Mouse (Mus musculus): ENCODE data around the gene Dtx3. TPM values are rescaled to one million over a fixed set of nuclear protein-coding genes. Genes with fewer than 3 reads are reported as not detected.
A peak's percentile ranks its signal among the peaks of the same experiment; 100 is the strongest.

The Dtx3 gene
- polyA plus RNA-seq, 1 experiment from 2014 or later: 204 TPM

DNA sequence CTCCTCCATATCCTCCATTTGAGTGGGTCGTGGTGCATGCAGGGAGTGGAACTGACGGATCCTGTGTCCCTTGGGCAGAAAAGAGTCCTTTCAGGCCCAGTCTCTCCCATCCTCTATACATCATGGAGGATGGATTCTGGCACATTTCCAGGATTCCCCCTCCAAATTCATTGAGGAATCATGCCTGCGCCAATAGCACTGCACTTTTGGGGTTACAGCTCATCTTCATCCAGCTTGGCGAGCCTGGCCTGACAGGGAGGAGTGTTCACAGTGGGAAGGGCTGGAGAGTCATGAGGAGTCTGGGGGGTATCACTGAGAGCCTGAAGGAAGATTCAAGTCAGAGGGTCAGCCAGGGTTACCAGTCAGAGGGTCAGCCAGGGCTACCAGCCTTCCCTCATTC, 12.9 kb downstream of the Dtx3 start:
- Histone ChIP-seq H3K27ac (replicated peaks) (no peak overlapping the region), H3K36me3 (peaks cover 17% of the 10 kb centered on the region), H3K9me3 (peaks cover 3% of the 10 kb centered on the region; the same call in 1 of the 2 replicates), H3K4me3 (no peak overlapping the region), H3K4me2 (replicated peaks) (no peak overlapping the region), H3K4me1 (peaks cover 52% of the 10 kb centered on the region), H3K9ac (replicated peaks) (no peak overlapping the region), H3K27me3 (peaks cover 75% of the 10 kb centered on the region)
- ATAC-seq (ENCODE audit: low FRiP score, low read depth): no peak
- WGBS: 91% methylated on average over 4 of the region's 4 CpGs

DNA sequence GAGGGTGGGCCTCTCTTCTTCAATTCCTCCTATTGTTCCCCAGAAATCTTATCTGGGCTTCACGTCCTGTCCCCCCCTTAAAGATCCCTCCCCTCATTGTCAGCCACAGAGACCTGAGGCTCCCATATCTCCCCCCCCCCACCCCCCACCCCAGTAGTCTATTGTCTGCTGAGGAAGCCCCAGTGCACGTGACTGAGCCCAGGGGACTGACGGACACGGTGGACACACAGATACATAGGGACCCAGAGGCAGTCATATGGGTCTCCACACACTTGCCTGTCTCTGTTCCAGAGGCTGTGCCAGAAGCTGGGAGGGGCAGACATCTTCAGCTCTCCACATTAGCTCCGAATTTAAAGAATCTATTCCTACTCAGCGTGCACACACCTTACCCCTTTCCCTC, 14.0 kb downstream of the Dtx3 start:
- Histone ChIP-seq H3K27ac (replicated peaks) (no peak overlapping the region), H3K4me2 (replicated peaks) (no peak overlapping the region), H3K9ac (replicated peaks) (no peak overlapping the region), H3K4me1 (peaks cover 45% of the 10 kb centered on the region), H3K36me3 (peaks cover 15% of the 10 kb centered on the region), H3K27me3 (peaks cover 86% of the 10 kb centered on the region), H3K4me3 (no peak overlapping the region), H3K9me3 (no peaks in the 10 kb centered on the region)
- no peak for ATAC-seq (ENCODE audit: low FRiP score, low read depth)
- WGBS: 61% methylated on average over 6 of the region's 6 CpGs

DNA sequence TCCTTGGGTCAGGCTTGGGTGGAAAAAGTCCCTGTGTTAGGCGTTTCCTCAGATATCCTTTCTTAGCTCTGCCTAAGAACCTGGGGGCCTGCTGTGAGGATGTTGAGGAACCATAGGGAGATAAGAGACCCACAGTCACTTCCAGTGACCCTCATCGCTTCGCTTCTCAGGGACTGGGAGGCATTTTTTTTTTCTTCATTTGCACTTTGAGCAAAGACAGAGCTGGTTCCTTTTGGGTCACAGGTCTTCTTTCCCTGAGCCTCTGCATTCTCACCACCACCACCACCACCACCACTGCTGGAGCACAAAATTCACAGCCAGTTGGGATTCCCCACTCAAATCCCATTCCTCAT, 14.9 kb downstream of the Dtx3 start:
- H3K27me3 ChIP-seq: peaks cover 94% of the 10 kb centered on the region
- H3K4me3 ChIP-seq: no peak overlapping the region
- ATAC-seq (ENCODE audit: low FRiP score, low read depth): no peak
- 1% methylated on average over 3 of the region's 3 CpGs for WGBS
- peak overlapping the region; percentile 42; the same call in 1 of the 2 replicates for H3K4me2 ChIP-seq (replicated peaks)
- peaks cover 11% of the 10 kb centered on the region; the same call in 1 of the 2 replicates for H3K36me3 ChIP-seq
- no peaks in the 10 kb centered on the region for H3K9me3 ChIP-seq
- no peak overlapping the region for H3K27ac ChIP-seq (replicated peaks)
- peak overlapping the region; percentile 39; the same call in 1 of the 2 replicates for H3K9ac ChIP-seq (replicated peaks)
- H3K4me1 ChIP-seq: peaks cover 45% of the 10 kb centered on the region

GRCm38 (mm10) chr10:127179871-127180694, 15.4 kb downstream of the Dtx3 start, which contains the start of gene Slc26a10:
Gene Slc26a10, minus strand, starts transcription at chr10:127180645.
- WGBS: 1% methylated on average over 34 of the region's 34 CpGs
- ATAC-seq (ENCODE audit: low FRiP score, low read depth): no peak
- peak within 1 kb of the TSS; percentile 42 for H3K4me2 ChIP-seq (replicated peaks)
- no peak within 1 kb of the TSS for H3K27ac ChIP-seq (replicated peaks)
- H3K4me3 ChIP-seq: peak within 1 kb of the TSS; percentile 22; the same call in 1 of the 2 replicates
- H3K36me3 ChIP-seq: peaks cover 11% of the 10 kb centered on the region; the same call in 1 of the 2 replicates
- H3K9ac ChIP-seq (replicated peaks): peak within 1 kb of the TSS; percentile 39; the same call in 1 of the 2 replicates
- H3K9me3 ChIP-seq: no peaks in the 10 kb centered on the region
- peaks cover 89% of the 10 kb centered on the region for H3K27me3 ChIP-seq
- H3K4me1 ChIP-seq: peaks cover 39% of the 10 kb centered on the region

- H3K36me3 ChIP-seq: peaks cover 10% of the 10 kb centered on the region; the same call in 1 of the 2 replicates
- no peaks in the 10 kb centered on the region for H3K9me3 ChIP-seq
- 5% methylated on average over 41 of the region's 41 CpGs for WGBS
- no peak overlapping the region; the same call in 1 of the 2 replicates for H3K9ac ChIP-seq (replicated peaks)
- H3K4me3 ChIP-seq: peak overlapping the region; percentile 26
- H3K4me1 ChIP-seq: peaks cover 24% of the 10 kb centered on the region
- H3K27me3 ChIP-seq: peaks cover 83% of the 10 kb centered on the region
- ATAC-seq (ENCODE audit: low FRiP score, low read depth): no peak
- H3K4me2 ChIP-seq (replicated peaks): peak overlapping the region; percentile 45
- H3K27ac ChIP-seq (replicated peaks): no peak overlapping the region
Measured at GRCm38 (mm10) chr10:127178286-127179027, 17.1 kb downstream of the Dtx3 start.

DNA sequence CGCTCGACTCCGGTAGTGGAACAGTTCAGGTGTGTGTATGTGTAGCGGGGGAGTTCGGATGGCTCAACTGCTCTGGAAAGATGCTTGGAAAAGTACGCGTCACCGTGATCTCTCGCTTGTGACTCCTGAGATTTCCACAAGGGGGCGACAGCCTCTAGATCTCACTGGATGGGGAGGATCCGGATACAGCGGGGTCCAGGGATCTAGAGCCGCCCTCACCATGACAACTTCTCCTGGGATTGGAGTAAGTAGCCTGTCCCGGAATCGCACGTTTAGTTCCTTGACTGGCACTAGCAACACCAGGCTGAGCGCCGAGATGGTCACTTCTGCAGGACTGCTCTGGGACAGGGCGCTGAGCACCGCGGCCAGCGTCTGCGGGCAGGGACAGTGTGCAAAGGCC, 17.8 kb downstream of the Dtx3 start:
- Histone ChIP-seq H3K4me2 (replicated peaks) (peak overlapping the region; percentile 45), H3K9ac (replicated peaks) (no peak overlapping the region; the same call in 1 of the 2 replicates)
- 2% methylated on average over 23 of the region's 23 CpGs for WGBS

DNA sequence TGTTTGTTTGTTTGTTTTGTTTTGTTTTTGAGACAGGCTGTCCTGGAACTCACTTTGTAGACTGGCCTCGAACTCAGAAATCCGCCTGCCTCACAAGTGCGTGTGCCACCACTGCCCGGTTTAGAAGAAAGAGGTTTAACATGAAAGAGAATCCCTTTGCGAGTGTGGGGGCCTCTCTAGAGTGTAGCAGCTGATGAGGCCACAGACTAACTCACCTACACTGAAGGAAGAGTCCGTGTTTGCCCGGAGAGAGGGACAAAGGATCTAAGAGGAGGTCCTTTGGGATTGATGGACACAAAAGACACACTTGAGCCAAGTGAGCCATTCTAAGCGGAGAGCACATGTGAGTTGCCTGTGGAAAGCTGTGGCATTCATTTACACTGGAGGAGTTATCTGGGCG, 18.3 kb downstream of the Dtx3 start:
- Histone ChIP-seq H3K27me3 (peaks cover 81% of the 10 kb centered on the region), H3K36me3 (no peaks in the 10 kb centered on the region), H3K4me2 (replicated peaks) (0 out of 2 replicates have a peak overlapping the region, but pooled peaks have one; percentile 45), H3K4me3 (no peak overlapping the region), H3K9me3 (no peaks in the 10 kb centered on the region), H3K9ac (replicated peaks) (no peak overlapping the region), H3K27ac (replicated peaks) (no peak overlapping the region), H3K4me1 (peaks cover 22% of the 10 kb centered on the region)
- no peak for ATAC-seq (ENCODE audit: low FRiP score, low read depth)
- WGBS: 15% methylated on average over 9 of the region's 9 CpGs

More for the DNA sequence above, 17.8 kb downstream of the Dtx3 start:
- peak; percentile 75 for ATAC-seq (ENCODE audit: low FRiP score, low read depth)
- peaks cover 3% of the 10 kb centered on the region; the same call in 1 of the 2 replicates for H3K36me3 ChIP-seq
- peaks cover 22% of the 10 kb centered on the region for H3K4me1 ChIP-seq
- no peak overlapping the region for H3K27ac ChIP-seq (replicated peaks)
- no peaks in the 10 kb centered on the region for H3K9me3 ChIP-seq
- peak overlapping the region; percentile 26 for H3K4me3 ChIP-seq
- peaks cover 84% of the 10 kb centered on the region for H3K27me3 ChIP-seq

- Histone ChIP-seq H3K4me2 (replicated peaks) (no peak overlapping the region), H3K9ac (replicated peaks) (no peak overlapping the region), H3K4me1 (peaks cover 22% of the 10 kb centered on the region), H3K9me3 (no peaks in the 10 kb centered on the region), H3K36me3 (no peaks in the 10 kb centered on the region), H3K27me3 (peaks cover 81% of the 10 kb centered on the region), H3K4me3 (no peak overlapping the region), H3K27ac (replicated peaks) (no peak overlapping the region)
- ATAC-seq (ENCODE audit: low FRiP score, low read depth): no peak
- 7% methylated on average over 7 of the region's 7 CpGs for WGBS
Measured at GRCm38 (mm10) chr10:127176756-127177155, 18.8 kb downstream of the Dtx3 start.

DNA sequence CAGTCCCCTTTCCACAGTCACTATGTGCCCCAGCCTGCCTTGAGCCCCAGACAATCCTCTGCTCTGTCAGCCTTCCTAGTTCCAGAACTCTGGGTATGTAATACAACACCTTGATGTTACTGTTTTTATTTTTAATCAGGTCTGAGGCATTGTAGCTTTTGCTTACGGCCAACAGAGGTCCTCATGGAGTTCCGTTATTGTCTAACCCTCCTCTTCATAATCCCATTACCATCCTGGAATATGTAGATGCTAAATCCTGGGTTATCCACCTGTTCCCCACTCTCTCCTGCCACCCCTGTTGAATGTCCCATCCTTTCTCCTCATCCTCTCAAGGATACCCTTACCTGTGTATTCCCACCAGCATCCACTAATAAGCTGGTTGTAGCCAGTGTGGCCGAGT, 19.3 kb downstream of the Dtx3 start:
- no peak overlapping the region for H3K27ac ChIP-seq (replicated peaks)
- WGBS: 30% methylated on average over 3 of the region's 3 CpGs

GRCm38 (mm10) chr10:127174170-127174569, 21.4 kb downstream of the Dtx3 start:
- Histone ChIP-seq H3K27me3 (peaks cover 81% of the 10 kb centered on the region), H3K27ac (replicated peaks) (no peak overlapping the region), H3K4me1 (peaks cover 28% of the 10 kb centered on the region), H3K36me3 (no peaks in the 10 kb centered on the region), H3K9ac (replicated peaks) (no peak overlapping the region), H3K4me2 (replicated peaks) (no peak overlapping the region), H3K4me3 (no peak overlapping the region), H3K9me3 (no peaks in the 10 kb centered on the region)
- ATAC-seq (ENCODE audit: low FRiP score, low read depth): no peak
- WGBS: 91% methylated on average over 7 of the region's 7 CpGs

More for the DNA sequence above, 19.3 kb downstream of the Dtx3 start:
- H3K4me3 ChIP-seq: no peak overlapping the region
- H3K27me3 ChIP-seq: peaks cover 81% of the 10 kb centered on the region
- H3K9ac ChIP-seq (replicated peaks): no peak overlapping the region
- no peak overlapping the region for H3K4me2 ChIP-seq (replicated peaks)
- H3K9me3 ChIP-seq: no peaks in the 10 kb centered on the region
- no peaks in the 10 kb centered on the region for H3K36me3 ChIP-seq
- ATAC-seq (ENCODE audit: low FRiP score, low read depth): no peak
- peaks cover 22% of the 10 kb centered on the region for H3K4me1 ChIP-seq

DNA sequence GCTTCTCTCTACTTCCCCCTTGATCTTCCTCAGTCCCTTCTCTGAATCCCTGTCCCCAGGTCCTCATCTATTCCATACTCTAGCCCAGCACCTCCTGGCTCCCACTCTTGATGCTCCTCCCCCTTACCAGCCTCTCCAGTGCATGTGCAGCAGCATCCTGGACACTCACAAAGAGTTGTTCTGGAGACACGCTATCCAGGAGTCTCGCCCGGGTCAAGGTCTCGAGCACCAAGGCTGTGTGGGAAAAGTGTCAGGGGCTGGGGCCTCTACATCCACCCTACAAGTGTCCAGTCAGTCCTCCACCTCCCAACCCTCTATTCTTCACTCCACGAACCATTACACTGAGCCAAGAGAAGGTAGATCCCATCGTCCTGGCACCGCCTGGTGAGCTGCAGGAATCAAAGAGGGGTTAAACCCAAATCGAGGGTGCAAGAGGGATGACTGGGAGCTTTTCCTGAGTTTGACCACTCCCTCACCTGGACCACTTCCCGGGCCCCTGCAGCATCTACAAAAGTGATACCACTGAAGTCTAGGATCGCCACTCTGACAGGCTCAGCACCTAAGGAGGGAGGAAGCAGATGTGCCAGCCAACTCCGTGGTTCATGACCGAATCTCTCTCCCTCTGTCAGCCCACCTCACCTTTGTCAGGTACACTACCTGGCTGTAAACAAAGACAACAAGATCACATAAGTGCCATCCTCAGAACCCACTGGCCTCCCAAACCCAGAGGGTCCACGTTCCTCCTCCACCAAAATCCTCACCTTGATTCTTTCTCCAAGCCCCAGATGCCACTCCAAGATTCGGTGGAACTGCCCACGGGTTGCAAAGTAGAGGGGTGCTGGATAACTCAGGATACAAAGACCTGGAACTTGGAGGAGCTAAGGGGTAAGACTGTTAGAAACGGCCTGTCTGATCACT, 22.1 kb downstream of the Dtx3 start:
- H3K27ac ChIP-seq (replicated peaks): no peak overlapping the region
- WGBS: 80% methylated on average over 16 of the region's 16 CpGs
- H3K9ac ChIP-seq (replicated peaks): no peak overlapping the region
- H3K36me3 ChIP-seq: no peaks in the 10 kb centered on the region
- peaks cover 81% of the 10 kb centered on the region for H3K27me3 ChIP-seq
- ATAC-seq (ENCODE audit: low FRiP score, low read depth): no peak
- H3K4me1 ChIP-seq: peaks cover 24% of the 10 kb centered on the region
- H3K9me3 ChIP-seq: no peaks in the 10 kb centered on the region
- no peak overlapping the region for H3K4me2 ChIP-seq (replicated peaks)
- H3K4me3 ChIP-seq: no peak overlapping the region
